Mouse (Mus musculus) cortical plate, adult 2 months (tissue): Measurements from ENCODE around the gene Tspan15.

Source experiments
- CTCF ChIP-seq: fragments of 200-500 bp; IDR thresholded peaks from 2 replicates; pipeline ENCODE4 v1.5.1; 2011; ENCODE audit warnings: mild to moderate bottlenecking, control low read depth, low read length; ENCODE audit not compliant: insufficient read depth; ENCODE audit errors: extremely low read depth
- POLR2A ChIP-seq: fragments of 200-500 bp; IDR thresholded peaks from 2 replicates; pipeline ENCODE4 v1.6.1; 2011; ENCODE audit warnings: mild to moderate bottlenecking, low read length, control low read depth; ENCODE audit not compliant: insufficient read depth; ENCODE audit errors: extremely low read depth

GRCm38 (mm10) chr10:62231395-62231732 is 313 bp upstream of the Tspan15 start:
- no peak for TF ChIP-seq POLR2A
- TF ChIP-seq CTCF, result no peak
